Comparison of ENCODE assay signal across 8 mouse cellular contexts in the genomic region with DNA sequence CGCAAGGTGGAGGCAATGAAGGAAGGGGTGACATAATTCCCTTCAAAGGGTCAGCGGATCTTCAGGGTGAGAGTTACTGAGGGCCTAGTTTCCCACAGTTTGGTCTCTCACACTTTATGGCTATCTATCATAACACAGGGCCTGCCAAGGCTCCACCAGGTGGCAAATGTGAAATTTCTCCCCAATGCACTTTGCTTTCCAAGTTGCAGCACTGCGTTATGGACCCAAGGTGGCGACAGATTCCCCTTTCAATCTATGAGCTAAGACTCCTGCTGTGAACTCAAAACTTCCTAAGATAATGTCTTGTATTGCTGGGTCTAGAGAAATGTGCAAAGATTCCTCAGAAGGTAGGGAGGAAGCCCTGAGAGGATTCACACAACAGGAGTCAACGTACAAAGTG. TPM values are rescaled to one million over a fixed set of nuclear protein-coding genes. Genes with fewer than 3 reads are reported as not detected.
A peak's percentile ranks its signal among the peaks of the same experiment; 100 is the strongest.
DNase-seq lines count a peak whose midpoint lies in the region; ATAC-seq lines count a peak whose summit lies in the region.

No protein-coding gene starts in this region.

- ATAC-seq in hematopoietic stem cell, adult 5-6 weeks (replicated peaks in 1 of 2; ENCODE audit: insufficient read depth in 1 of 2, low FRiP score in 2 of 2, low TSS enrichment in 1 of 2, low read depth in 1 of 2, poor library complexity in 2 of 2, severe bottlenecking in 2 of 2) = peak; percentile 80 to 91

- intact Hi-C loops in left cerebral cortex, postnatal 4 days (cut with DNase I) = loop anchor here (5.0 kb wide), 1 partner anchor 34 kb away; no protein-coding TSS in a partner anchor

- peak; percentile 23 for DNase-seq in adrenal gland, postnatal 10 days
- DNase-seq in adrenal gland, postnatal 25 days = no peak
- DNase-seq in left cerebral cortex, postnatal 4 days = peak; percentile 27
- no peak for DNase-seq in left cerebral cortex, adult 11 months (ENCODE audit: low spot score)
- DNase-seq in natural killer cell, adult 2 months (ENCODE audit: low spot score in 2 of 2) = peak; percentile 74 to 77
- DNase-seq in urinary bladder, postnatal 25 days (ENCODE audit: low spot score) = no peak
- no peak for DNase-seq in MN1 (ENCODE audit: low spot score)

RNA-seq across cellular contexts. Expression of a gene that starts 17.6 kb away (rescaled TPM):
- not detected for total RNA-seq in adrenal gland, postnatal 10 days (2021)
- total RNA-seq in adrenal gland, postnatal 25 days (2021) = not detected in 2 replicates
- total RNA-seq in left cerebral cortex, postnatal 4 days (2021) = not detected
- total RNA-seq in hematopoietic stem cell, adult 5-6 weeks (2017) = 1.1 TPM in 1 of 2 replicates, not detected in the other

RNA-seq across cellular contexts. Expression of a gene that starts 17.6 kb away (rescaled TPM):
- under 1 TPM; 0.33 to 0.72 TPM for total RNA-seq in adrenal gland, postnatal 10 days (2021)
- total RNA-seq in adrenal gland, postnatal 25 days (2021) = not detected in 2 replicates
- not detected for total RNA-seq in left cerebral cortex, postnatal 4 days (2021)
- 0.20 and 1.1 TPM in 2 replicates for total RNA-seq in hematopoietic stem cell, adult 5-6 weeks (2017)

RNA-seq across cellular contexts. Expression of a gene that starts 19.5 kb away (rescaled TPM):
- under 1 TPM; 0.54 to 0.55 TPM for total RNA-seq in adrenal gland, postnatal 10 days (2021)
- not detected in 2 replicates for total RNA-seq in adrenal gland, postnatal 25 days (2021)
- not detected for total RNA-seq in left cerebral cortex, postnatal 4 days (2021)
- 4.6 and 5.6 TPM in 2 replicates for total RNA-seq in hematopoietic stem cell, adult 5-6 weeks (2017)

Comparison
In these comparisons a context has a peak if more than half of its experiments do, and no peak if none do; other contexts are left out.
1. DNase-seq: peak in adrenal gland, postnatal 10 days (single experiment), left cerebral cortex, postnatal 4 days (single experiment) and natural killer cell, adult 2 months (2 of 2); none in adrenal gland, postnatal 25 days (single experiment), left cerebral cortex, adult 11 months (single experiment), urinary bladder, postnatal 25 days (single experiment) and MN1 (single experiment).